Mouse (Mus musculus) intestine, embryonic 16.5 days (tissue): Measurements from ENCODE around the gene Laptm4a. TPM values are rescaled to one million over a fixed set of nuclear protein-coding genes. Genes with fewer than 3 reads are reported as not detected.

Experiments used
- ATAC-seq: fragments of 200-750 bp; cut with Nextera tagmentation; 2 replicates; pipeline ENCODE4 v1.8.0; 2017; ENCODE audit warnings: moderate TSS enrichment, moderate library complexity
- H3K27ac ChIP-seq: fragments of 300-500 bp; sonication (generic); 2 replicates; pipeline ENCODE4 v1.5.1; 2014; ENCODE audit warnings: mild to moderate bottlenecking, low read length
- H3K27me3 ChIP-seq: fragments of 300-500 bp; sonication (generic); replicated peaks from 2 replicates; pipeline ENCODE4 v1.6.1; 2014; ENCODE audit warnings: low read length, control low read depth, mixed read lengths; ENCODE audit not compliant: control insufficient read depth, insufficient read depth
- H3K36me3 ChIP-seq: fragments of 300-500 bp; sonication (generic); 2 replicates; pipeline ENCODE4 v1.6.1; 2014; ENCODE audit warnings: low read length, control low read depth; ENCODE audit not compliant: control insufficient read depth, insufficient read depth
- H3K4me1 ChIP-seq: fragments of 300-500 bp; sonication (generic); 2 replicates; pipeline ENCODE4 v1.6.1; 2014; ENCODE audit warnings: low read length, control low read depth, mixed read lengths; ENCODE audit not compliant: control insufficient read depth, insufficient read depth
- H3K4me2 ChIP-seq: fragments of 300-500 bp; sonication (generic); 2 replicates; pipeline ENCODE4 v1.6.1; 2014; ENCODE audit warnings: low read depth, low read length, control low read depth
- H3K4me3 ChIP-seq: fragments of 300-500 bp; sonication (generic); 2 replicates; pipeline ENCODE4 v1.5.1; 2014; ENCODE audit warnings: mild to moderate bottlenecking, low read length
- H3K9ac ChIP-seq: fragments of 300-500 bp; sonication (generic); 2 replicates; pipeline ENCODE4 v1.6.1; 2014; ENCODE audit warnings: low read depth, low read length
- H3K9me3 ChIP-seq: fragments of 300-500 bp; sonication (generic); 2 replicates; pipeline ENCODE4 v1.6.1; 2016; ENCODE audit warnings: low read length, control low read depth; ENCODE audit not compliant: control insufficient read depth
- WGBS: fragments of 180-500 bp; shearing (Covaris S2); extraction: QIAGEN DNeasy Blood & Tissue Kit; methylation state at CpG from one replicate; pipeline ENCODE4 v1.1.7; 2014; 5-methylcytosine and 5-hydroxymethylcytosine counted together
- polyA plus RNA-seq: library from polyadenylated mRNA; unstranded; fragments of >200 nt; fragmentation: Nextera tagmentation; extraction: Ambion mirVana; gene quantifications from 2 replicates; pipeline ENCODE4 v1.2.1, GENCODE M21; 2015

The Laptm4a gene
- 244 and 257 TPM in 2 replicates for polyA plus RNA-seq

DNA sequence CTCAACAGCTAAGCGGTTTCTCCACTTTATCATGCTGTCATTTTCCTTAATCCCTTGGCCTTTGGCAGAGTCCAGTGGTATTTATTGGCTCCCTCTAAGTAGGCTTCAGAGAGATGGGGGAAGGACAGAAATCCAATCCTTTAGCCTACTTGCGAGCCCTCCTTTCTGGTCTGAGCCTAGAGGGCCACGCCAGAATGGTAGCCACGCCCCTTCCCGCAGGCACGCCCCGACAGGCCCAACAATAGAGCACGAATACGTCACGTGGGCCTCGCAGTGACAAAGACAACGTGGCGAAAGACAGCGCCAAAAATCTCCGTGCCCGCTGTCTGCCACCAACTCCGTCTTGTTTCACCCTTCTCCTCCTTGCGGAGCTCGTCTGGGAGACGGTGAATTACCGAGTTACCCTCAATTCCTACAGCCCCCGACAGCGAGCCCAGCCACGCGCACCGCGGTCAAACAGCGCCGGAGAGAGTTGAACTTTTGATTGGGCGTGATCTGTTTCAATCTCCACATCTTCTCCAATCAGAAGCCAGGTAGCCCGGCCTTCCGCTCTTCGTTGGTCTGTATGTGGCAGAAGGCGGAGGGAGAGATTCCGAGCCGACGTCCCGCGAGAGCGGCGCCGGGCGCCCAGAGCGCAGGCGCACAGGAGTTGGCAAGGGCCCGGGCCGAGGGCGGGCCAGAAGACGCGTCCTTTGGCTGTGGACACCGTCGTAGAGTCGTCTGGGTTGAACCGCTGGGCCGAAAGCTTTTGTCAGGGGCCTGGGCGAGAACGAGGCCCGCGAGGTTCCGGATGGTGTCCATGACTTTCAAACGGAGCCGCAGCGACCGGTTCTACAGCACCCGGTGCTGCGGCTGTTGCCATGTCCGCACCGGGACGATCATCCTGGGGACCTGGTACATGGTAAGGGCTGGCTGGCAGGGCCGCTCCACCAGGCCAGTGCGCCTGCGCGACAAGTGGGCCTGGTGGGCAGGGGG lies at the start of gene Laptm4a:
Gene Laptm4a, plus strand, starts transcription at position 271 of the 975 bp plus-strand sequence.
- Histone ChIP-seq H3K4me3 (peak within 1 kb of the TSS; percentile 76), H3K27me3 (no peaks in the 10 kb centered on the region), H3K9me3 (no peaks in the 10 kb centered on the region), H3K4me2 (peak within 1 kb of the TSS; percentile 65), H3K4me1 (peaks cover 19% of the 10 kb centered on the region), H3K27ac (peak within 1 kb of the TSS; percentile 99), H3K9ac (peak within 1 kb of the TSS; percentile 93), H3K36me3 (no peaks in the 10 kb centered on the region)
- under 1% methylated on average over 73 of the region's 73 CpGs for WGBS
- ATAC-seq = peak; percentile 99

DNA sequence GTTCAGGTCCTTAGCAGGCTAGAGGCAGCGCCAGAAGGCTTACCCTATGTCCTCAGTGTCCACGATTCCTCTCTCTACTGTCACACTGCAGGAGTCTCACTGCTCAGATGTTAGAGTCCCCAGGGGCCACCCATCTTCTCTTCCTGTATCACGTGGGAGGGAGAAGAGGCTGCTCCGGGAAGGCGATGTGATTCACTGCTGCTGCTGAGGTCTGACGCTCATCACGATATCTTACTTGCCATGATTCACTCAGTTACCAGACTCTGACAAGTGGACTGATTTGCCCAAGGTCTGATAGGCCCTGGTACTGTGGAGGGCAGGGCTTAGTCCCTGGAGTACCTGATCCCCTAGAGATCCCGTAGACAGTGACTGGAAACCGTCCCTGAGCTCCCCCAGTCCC lies 45.9 kb upstream of the Laptm4a start:
- no peak overlapping the region for H3K4me3 ChIP-seq
- no peak overlapping the region for H3K9ac ChIP-seq
- no peak overlapping the region for H3K27ac ChIP-seq
- peaks cover 15% of the 10 kb centered on the region for H3K4me1 ChIP-seq
- ATAC-seq = no peak
- H3K36me3 ChIP-seq = no peaks in the 10 kb centered on the region
- H3K9me3 ChIP-seq = no peaks in the 10 kb centered on the region
- no peaks in the 10 kb centered on the region for H3K27me3 ChIP-seq
- no peak overlapping the region for H3K4me2 ChIP-seq
- 84% methylated on average over 9 of the region's 9 CpGs for WGBS

DNA sequence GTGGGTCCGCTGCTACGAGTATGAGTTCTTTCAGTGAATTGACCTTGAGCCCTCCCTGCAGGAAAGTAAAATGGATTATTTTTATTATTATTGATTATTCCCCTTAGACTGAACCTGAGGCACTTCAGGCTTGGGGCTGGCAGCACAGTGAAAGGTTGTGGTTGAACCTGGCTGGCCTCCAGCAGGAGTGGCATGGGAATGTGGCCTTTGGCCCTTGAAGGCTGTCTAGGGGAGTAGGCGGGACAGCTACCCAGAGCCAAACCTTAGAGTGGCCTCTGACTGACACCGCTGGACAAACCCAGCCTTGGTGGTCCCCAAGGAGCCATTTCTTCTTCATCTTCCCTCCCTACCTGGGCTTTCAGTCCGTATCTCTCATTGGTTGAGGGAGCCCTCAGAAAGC lies 44.6 kb upstream of the Laptm4a start:
- Histone ChIP-seq H3K27me3 (no peaks in the 10 kb centered on the region), H3K9ac (no peak overlapping the region), H3K27ac (0 out of 2 replicates have a peak overlapping the region, but pooled peaks have one; percentile 2), H3K4me3 (no peak overlapping the region), H3K4me2 (no peak overlapping the region), H3K4me1 (peaks cover 15% of the 10 kb centered on the region), H3K9me3 (no peaks in the 10 kb centered on the region), H3K36me3 (no peaks in the 10 kb centered on the region)
- ATAC-seq = peak; percentile 85
- WGBS = 52% methylated on average over 5 of the region's 5 CpGs

DNA sequence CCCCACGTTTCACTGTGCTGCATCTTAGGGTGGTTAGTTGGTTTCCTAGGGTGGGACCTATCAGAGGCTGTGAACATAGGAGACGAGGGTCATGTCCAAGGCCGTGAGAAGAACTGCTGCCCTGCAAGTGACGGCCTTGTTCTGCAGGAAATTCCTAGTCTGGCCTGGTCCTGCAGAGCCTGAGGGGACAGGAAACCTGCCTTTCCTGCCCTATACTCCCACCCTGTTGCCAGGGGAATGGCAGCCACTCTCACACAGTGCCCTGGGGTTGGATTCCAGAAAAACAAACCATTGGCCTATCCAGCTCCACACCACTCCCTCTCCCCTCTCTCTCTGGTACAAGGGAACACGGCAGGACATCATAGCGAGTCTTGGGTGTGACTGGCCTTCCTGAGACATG lies 44.1 kb upstream of the Laptm4a start:
- 74% methylated on average over 6 of the region's 6 CpGs for WGBS
- Histone ChIP-seq H3K27me3 (no peaks in the 10 kb centered on the region), H3K4me3 (no peak overlapping the region), H3K4me2 (no peak overlapping the region), H3K4me1 (peaks cover 15% of the 10 kb centered on the region), H3K9ac (no peak overlapping the region), H3K27ac (0 out of 2 replicates have a peak overlapping the region, but pooled peaks have one; percentile 2), H3K36me3 (no peaks in the 10 kb centered on the region), H3K9me3 (no peaks in the 10 kb centered on the region)
- ATAC-seq = peak; percentile 8

DNA sequence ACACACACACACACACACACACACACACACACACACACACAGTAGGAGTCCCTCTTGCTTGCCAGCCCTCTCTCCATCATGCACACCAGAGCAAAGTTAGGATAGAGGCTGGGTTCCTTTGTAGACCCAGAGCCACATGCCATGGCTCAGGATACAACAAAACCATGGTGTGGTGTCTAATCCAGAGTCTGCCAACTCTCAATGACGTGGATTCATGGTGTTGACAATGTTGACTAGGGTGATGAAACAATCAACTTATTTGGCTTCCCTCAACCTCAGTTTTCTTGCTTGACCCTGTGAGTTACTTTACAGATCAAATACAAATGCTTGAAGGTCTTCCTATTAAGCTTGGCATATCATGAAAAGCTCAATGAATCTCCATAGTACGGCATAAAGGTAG lies 42.7 kb upstream of the Laptm4a start:
- no peaks in the 10 kb centered on the region for H3K27me3 ChIP-seq
- H3K4me3 ChIP-seq = no peak overlapping the region
- H3K36me3 ChIP-seq = no peaks in the 10 kb centered on the region
- no peak overlapping the region for H3K4me2 ChIP-seq
- H3K9ac ChIP-seq = no peak overlapping the region
- peaks cover 15% of the 10 kb centered on the region for H3K4me1 ChIP-seq
- no peak overlapping the region for H3K27ac ChIP-seq
- 91% methylated on average over 2 of the region's 2 CpGs for WGBS
- H3K9me3 ChIP-seq = no peaks in the 10 kb centered on the region
- ATAC-seq = no peak

DNA sequence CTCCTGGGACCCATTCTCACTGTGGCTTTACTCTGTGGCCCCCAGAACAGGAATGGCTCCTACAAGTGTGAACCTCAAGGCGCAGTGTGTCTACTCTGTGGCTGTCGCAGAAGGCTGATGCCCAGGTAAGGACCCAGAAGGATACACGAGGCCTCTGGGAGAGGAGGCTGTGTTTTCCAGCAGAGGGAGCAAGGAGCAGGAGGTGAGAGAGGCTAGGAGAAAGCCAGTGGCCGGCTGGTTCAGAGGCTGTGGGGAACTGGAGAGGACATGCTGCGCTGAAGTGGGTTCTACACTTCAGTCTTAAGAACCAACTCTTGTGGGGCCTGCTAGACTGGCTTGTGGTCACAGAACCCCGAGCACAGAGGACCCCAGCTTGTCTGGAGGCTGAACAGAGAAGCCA lies 42.1 kb upstream of the Laptm4a start:
- Histone ChIP-seq H3K27me3 (no peaks in the 10 kb centered on the region), H3K27ac (no peak overlapping the region), H3K4me1 (peaks cover 16% of the 10 kb centered on the region), H3K4me2 (no peak overlapping the region), H3K9me3 (no peaks in the 10 kb centered on the region), H3K9ac (no peak overlapping the region), H3K36me3 (no peaks in the 10 kb centered on the region), H3K4me3 (no peak overlapping the region)
- ATAC-seq = no peak
- 59% methylated on average over 6 of the region's 6 CpGs for WGBS

DNA sequence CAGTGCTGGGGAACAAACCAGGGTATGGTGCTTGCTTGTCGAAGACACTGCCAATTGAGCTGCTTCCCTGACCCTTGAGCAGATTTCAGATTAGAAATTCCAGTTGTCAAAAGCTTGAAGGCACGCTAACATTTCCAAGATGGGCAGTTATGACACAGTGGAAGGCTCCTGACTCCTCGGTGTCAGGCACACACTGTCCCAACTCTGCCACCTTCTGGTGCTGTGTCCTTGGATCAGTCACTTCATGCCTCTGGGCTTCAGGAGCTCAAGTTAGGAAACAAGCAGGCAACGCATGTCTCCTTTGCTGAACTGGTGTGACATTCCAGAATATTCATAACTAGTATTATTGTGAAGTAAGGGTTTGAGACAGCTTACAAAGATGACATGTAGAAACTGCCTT lies 39.7 kb upstream of the Laptm4a start:
- H3K4me2 ChIP-seq = no peak overlapping the region
- H3K9me3 ChIP-seq = no peaks in the 10 kb centered on the region
- no peak overlapping the region for H3K4me3 ChIP-seq
- no peak overlapping the region for H3K27ac ChIP-seq
- H3K27me3 ChIP-seq = no peaks in the 10 kb centered on the region
- WGBS = 43% methylated on average over 4 of the region's 4 CpGs
- ATAC-seq = peak; percentile 44
- no peaks in the 10 kb centered on the region for H3K36me3 ChIP-seq
- no peak overlapping the region for H3K9ac ChIP-seq
- H3K4me1 ChIP-seq = peaks cover 25% of the 10 kb centered on the region

DNA sequence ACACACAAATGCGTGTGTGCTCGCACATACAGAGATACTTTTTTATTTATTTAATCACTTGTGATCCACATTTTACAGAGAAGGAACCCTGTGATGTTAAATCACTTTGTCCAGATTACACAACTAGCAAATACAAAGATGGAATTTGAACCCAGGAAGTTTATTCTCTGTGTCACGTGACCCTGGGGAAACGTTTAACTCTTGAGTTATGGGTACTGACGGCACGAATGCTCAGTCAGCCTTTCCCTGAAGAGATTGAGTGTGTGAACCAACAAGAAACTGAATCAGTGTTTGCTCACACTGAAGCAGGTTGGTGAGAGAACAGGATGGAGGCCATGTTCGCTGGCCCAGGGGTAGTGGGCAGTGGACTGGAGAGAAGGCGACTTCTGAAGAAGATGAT lies 39.1 kb upstream of the Laptm4a start:
- WGBS = 47% methylated on average over 8 of the region's 8 CpGs

DNA sequence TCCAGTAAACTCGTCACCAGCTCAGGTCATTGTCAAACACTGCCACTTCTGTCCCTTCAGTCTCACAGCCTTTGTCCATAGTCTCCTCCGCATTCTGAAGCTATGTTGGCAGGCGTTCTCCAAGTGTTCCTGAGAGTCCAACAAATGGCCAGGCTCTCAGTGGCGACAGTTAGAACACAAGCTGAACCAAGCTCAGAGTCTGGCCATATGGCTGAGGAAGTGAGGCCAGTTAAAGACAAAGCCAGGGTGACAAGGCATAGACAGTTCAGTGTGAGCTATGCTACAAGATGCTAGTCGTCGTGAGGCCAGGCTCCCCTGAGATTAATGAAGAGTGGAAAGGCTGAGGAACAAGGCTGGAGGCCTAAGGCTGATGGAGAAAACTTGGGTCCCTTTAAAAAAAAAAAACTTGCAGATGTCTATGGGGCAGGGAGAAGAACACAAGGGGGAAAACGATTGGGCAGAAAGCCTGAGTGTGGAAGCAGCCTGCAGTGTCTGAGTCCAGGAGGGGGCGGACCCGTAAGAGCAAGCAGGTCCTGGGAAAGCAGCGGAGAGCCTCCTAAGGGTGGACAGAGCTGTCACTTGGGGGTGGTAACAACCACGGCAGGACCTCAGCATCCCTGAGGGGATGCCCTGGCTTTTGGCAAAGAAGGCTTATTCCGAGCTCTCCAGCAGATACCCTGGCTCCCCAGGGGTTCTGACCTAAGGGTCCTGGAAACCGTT lies 36.9 kb upstream of the Laptm4a start:
- no peaks in the 10 kb centered on the region for H3K36me3 ChIP-seq
- no peak overlapping the region for H3K27ac ChIP-seq
- ATAC-seq = peak; percentile 34
- 0 out of 2 replicates have a peak overlapping the region, but pooled peaks have one; percentile 13 for H3K4me2 ChIP-seq
- no peak overlapping the region for H3K4me3 ChIP-seq
- no peak overlapping the region for H3K9ac ChIP-seq
- H3K27me3 ChIP-seq = no peaks in the 10 kb centered on the region
- 33% methylated on average over 13 of the region's 13 CpGs for WGBS
- no peaks in the 10 kb centered on the region for H3K9me3 ChIP-seq
- peaks cover 16% of the 10 kb centered on the region for H3K4me1 ChIP-seq

More for the DNA sequence above, 39.1 kb upstream of the Laptm4a start:
- Histone ChIP-seq H3K4me2 (no peak overlapping the region), H3K4me3 (no peak overlapping the region), H3K27ac (no peak overlapping the region), H3K9me3 (no peaks in the 10 kb centered on the region), H3K9ac (no peak overlapping the region), H3K27me3 (no peaks in the 10 kb centered on the region), H3K4me1 (peaks cover 21% of the 10 kb centered on the region), H3K36me3 (no peaks in the 10 kb centered on the region)
- ATAC-seq = peak; percentile 32
